In the genomic region with DNA sequence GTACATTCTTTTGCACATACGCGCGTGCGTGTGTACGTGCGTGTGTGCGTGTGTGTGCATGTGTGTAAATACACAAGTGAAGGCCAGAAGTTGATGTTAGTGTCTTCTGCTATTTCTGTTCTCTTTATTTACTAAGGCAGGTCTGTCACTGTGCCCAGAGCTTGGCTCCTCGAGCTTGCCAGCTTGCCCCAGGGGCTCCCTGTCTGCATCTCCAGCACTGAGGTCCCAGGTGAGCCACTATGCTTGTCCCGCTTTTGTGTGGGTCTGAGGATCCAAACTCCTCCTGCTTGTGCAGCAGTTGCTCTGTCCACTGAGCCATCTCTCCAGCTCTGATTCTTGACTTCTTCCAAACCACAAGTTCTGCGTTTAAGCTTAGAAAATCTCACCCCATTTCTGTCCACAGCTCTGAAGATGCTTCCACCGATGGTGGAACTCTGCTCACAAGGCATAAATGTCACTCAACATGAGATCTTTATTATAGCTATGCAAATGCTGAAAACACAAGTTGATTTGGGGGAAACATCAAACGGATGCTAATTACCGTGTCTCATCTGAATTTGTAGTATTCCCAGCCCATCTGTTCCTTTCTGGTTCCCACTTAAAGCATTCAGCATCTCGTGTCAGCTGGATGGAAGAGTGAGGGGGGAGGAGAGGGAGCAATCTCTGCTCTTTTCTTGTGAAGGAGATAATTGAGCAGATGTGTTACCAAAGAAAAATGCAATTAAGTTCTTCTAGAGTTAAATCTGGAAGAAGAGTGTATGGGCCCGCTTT, we compare ENCODE assay signal across 14 mouse cellular contexts. TPM values are rescaled to one million over a fixed set of nuclear protein-coding genes. Genes with fewer than 3 reads are reported as not detected.
DNase-seq lines count a peak whose midpoint lies in the region; ATAC-seq and TF ChIP-seq lines count a peak whose summit lies in the region.
"Had no signal": no experiment of that assay in that cellular context is flagged by ENCODE, and none has a peak within 500 bp of the region (broad histone marks: within the 10 kb centered on the region; RNA-seq: fewer than 3 reads in every experiment).

No protein-coding gene starts in this region.

- peak; percentile 95 for ATAC-seq in forebrain, embryonic 16.5 days
- ATAC-seq in erythroblast, adult 5-6 weeks (replicated peaks; ENCODE audit: low FRiP score, poor library complexity, severe bottlenecking) = no peak

- H3K4me3 ChIP-seq in forebrain, embryonic 16.5 days (replicated peaks; ENCODE audit: low read length) = no peak overlapping the region
- no peak overlapping the region for H3K4me3 ChIP-seq in olfactory bulb, adult 2 months (ENCODE audit: insufficient read depth, low read depth, low read length)
- H3K4me3 ChIP-seq: embryonic facial prominence, embryonic 13.5 days; heart, embryonic 10.5 days; myocyte had no signal

- H3K9me3 ChIP-seq in forebrain, embryonic 16.5 days (ENCODE audit: control insufficient read depth, low read length) = no peaks in the 10 kb centered on the region
- H3K9me3 ChIP-seq: embryonic facial prominence, embryonic 13.5 days; heart, embryonic 10.5 days had no signal

- H3K9ac ChIP-seq in forebrain, embryonic 16.5 days (replicated peaks; ENCODE audit: low read depth, low read length) = no peak overlapping the region
- H3K9ac ChIP-seq: embryonic facial prominence, embryonic 13.5 days; lung, embryonic 14.5 days had no signal

- H3K4me2 ChIP-seq in forebrain, embryonic 16.5 days (ENCODE audit: low read length) = no peak overlapping the region
- H3K4me2 ChIP-seq: embryonic facial prominence, embryonic 13.5 days; lung, embryonic 14.5 days had no signal

- H3K4me1 ChIP-seq in forebrain, embryonic 16.5 days (replicated peaks; ENCODE audit: control insufficient read depth, insufficient read depth, low read length) = no peaks in the 10 kb centered on the region; the same call in none of the 2 replicates
- H3K4me1 ChIP-seq in olfactory bulb, adult 2 months (ENCODE audit: control insufficient read depth, insufficient read depth, low read length) = peaks cover 6% of the 10 kb centered on the region
- H3K4me1 ChIP-seq: embryonic facial prominence, embryonic 13.5 days; heart, embryonic 10.5 days had no signal

- no peaks in the 10 kb centered on the region for H3K36me3 ChIP-seq in forebrain, embryonic 16.5 days (ENCODE audit: control insufficient read depth, insufficient read depth)
- H3K36me3 ChIP-seq: embryonic facial prominence, embryonic 13.5 days; heart, embryonic 10.5 days had no signal

- no peak for TF ChIP-seq POLR2A in olfactory bulb, adult 2 months (IDR thresholded peaks at IDR 0.05; ENCODE audit: insufficient read depth, low read depth, low read length)

- peak overlapping the region; percentile 68 for H3K27ac ChIP-seq in forebrain, embryonic 16.5 days (ENCODE audit: low read length)
- H3K27ac ChIP-seq in olfactory bulb, adult 2 months (ENCODE audit: insufficient read depth, low read depth, low read length) = peak overlapping the region; percentile 95
- H3K27ac ChIP-seq: embryonic facial prominence, embryonic 13.5 days; heart, embryonic 10.5 days had no signal

- WGBS in forebrain, embryonic 16.5 days = 65% methylated on average over 15 of the region's 15 CpGs
- WGBS in olfactory bulb, adult 2 months = 42% methylated on average over 15 of the region's 15 CpGs

- no peaks in the 10 kb centered on the region for H3K27me3 ChIP-seq in forebrain, embryonic 16.5 days (replicated peaks; ENCODE audit: control insufficient read depth, insufficient read depth, low read length)
- H3K27me3 ChIP-seq: embryonic facial prominence, embryonic 13.5 days had no signal

- no peak for TF ChIP-seq CTCF in olfactory bulb, adult 2 months (IDR thresholded peaks at IDR 0.05; ENCODE audit: insufficient read depth, low read depth, low read length)

- peak; percentile 5 for DNase-seq in cerebellum, adult 9-11 months
- no peak for DNase-seq in cerebellum, adult 11-12 months
- peak; percentile 40 for DNase-seq in layer of hippocampus, adult 9-11 months
- DNase-seq in adrenal gland, adult (ENCODE audit: inconsistent age in 2 of 2, low spot score in 1 of 2) = no peak
- DNase-seq in urinary bladder, postnatal 36 days (ENCODE audit: low spot score in 2 of 2) = no peak
- DNase-seq: kidney, adult 18-20 months; lung, embryonic 14.5 days had no signal

RNA-seq across cellular contexts. Expression of a gene that starts 29.1 kb away (rescaled TPM):
- polyA plus RNA-seq in forebrain, embryonic 16.5 days (2015; fragmentation: Nextera tagmentation; extraction: Ambion mirVana) = not detected in 2 replicates
- polyA plus RNA-seq in olfactory bulb, adult 2 months (2012; ENCODE audit: insufficient read depth, insufficient read length, low replicate concordance, missing spikeins) = not detected in 2 replicates
- total RNA-seq in erythroblast, adult 5-6 weeks (2015; ENCODE audit: low replicate concordance) = not detected in 2 replicates
- total RNA-seq in erythroblast, adult 5-6 weeks (2017; ENCODE audit: low replicate concordance) = not detected in 2 replicates
- total RNA-seq: left cerebral cortex, adult 8-10 months had no signal
- polyA plus RNA-seq: embryonic facial prominence, embryonic 13.5 days; heart, embryonic 10.5 days; lung, embryonic 14.5 days; myocyte had no signal

Comparison
In these comparisons a context has a peak if more than half of its experiments do, and no peak if none do; other contexts are left out.
1. DNase-seq: peak in cerebellum, adult 9-11 months (single experiment) and layer of hippocampus, adult 9-11 months (single experiment); none in cerebellum, adult 11-12 months (single experiment), adrenal gland, adult (0 of 2) and urinary bladder, postnatal 36 days (0 of 2).